Mouse (Mus musculus): ENCODE results near the gene Golga7b. TPM values are rescaled to one million over a fixed set of nuclear protein-coding genes. Genes with fewer than 3 reads are reported as not detected.

Gene Golga7b
- 0.30 and 0.38 TPM in 2 replicates for polyA plus RNA-seq (2015; fragmentation: Nextera tagmentation; extraction: Ambion mirVana)

DNA sequence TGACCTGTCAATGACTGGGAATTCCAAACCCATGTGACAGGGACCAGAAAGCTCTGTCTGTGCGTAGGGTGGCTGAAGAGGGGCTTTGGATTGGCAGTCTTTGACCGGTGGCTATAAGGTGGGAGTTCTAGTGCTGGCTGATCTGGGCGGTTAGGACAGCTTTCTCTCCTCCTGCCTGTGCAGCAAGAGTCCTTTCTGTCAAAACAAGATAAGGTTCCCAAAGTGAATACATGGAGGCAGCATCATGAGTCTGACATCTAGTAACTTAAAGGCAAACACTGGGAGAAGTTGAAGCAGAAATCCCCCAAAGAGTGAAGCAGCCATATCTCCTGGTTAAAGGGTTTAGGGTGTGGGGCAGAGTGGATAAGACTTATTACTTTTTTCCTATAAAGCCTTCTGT is at the start of gene Golga7b:
TSS of gene Golga7b (plus strand) at position 56 of the 400 bp plus-strand sequence.
- no peaks in the 10 kb centered on the region for H3K4me1 ChIP-seq (replicated peaks)
- no peaks in the 10 kb centered on the region; the same call in 1 of the 2 replicates for H3K27me3 ChIP-seq
- no peak for ATAC-seq (replicated peaks; ENCODE audit: insufficient number of reproducible peaks, insufficient read depth, low FRiP score, low read depth)
- no peak within 1 kb of the TSS for H3K27ac ChIP-seq
- H3K4me2 ChIP-seq: no peak within 1 kb of the TSS
- H3K4me3 ChIP-seq: no peak within 1 kb of the TSS
- H3K9me3 ChIP-seq (replicated peaks): no peaks in the 10 kb centered on the region
- no peaks in the 10 kb centered on the region for H3K36me3 ChIP-seq
- 35% methylated on average over 3 of the region's 3 CpGs for WGBS
- H3K9ac ChIP-seq: no peak within 1 kb of the TSS

DNA sequence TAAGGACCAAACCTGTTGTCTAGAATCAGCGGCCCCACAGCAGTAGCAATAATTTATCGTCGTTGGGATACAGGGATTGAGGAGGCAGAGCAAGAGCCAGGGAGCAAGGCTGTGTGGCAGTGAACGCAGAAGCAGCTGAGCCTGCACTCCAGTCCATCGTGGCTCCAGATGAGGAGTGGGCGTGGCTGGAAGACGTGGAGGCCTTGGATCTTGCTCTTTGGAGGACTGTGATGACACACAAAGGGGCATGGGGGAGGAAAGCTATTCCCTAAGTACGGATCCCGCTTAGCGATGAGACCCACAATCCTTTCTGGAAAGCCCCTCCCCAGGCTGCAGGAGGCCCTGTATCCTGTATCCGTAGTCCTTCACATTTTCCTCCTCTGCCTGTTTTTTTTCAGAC is 49.3 kb upstream of the Golga7b start:
- no peak overlapping the region for H3K4me2 ChIP-seq
- WGBS: 47% methylated on average over 11 of the region's 11 CpGs

DNA sequence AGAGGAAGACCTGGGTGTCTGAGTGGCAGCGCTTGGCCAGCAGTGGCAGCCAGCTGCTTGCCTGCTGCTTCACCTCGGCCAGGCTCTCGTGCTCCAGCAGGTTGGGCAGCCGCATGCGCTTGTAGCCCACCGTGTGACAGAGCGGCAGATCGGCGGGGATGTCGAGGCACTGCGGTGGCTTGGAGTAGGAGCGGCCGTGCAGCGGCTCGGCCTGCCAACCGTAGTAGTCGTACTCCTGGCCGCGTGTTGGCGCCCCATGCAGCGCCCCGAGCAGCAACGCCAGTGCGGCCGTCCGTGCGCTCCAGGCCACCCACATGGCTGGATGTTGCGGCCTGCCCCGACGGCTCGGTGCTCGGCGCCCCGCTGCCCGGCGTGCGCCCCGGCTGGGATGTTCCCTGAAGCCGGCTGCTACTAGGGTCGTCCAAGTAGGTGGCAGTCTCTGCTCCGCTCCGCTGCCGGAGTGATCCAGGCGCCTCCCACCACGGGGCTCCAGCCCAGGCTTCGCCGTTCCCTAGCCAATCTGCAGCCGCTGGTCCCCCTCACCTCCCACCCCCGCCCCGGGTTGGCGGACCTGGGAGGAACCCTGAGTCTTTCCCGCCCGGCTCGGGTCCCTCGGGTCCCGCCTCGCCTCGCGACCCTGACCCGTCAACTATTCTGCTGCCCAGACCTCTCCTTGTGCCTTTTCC is 45.5 kb upstream of the Golga7b start, which contains the start of gene Sfrp5:
TSS of gene Sfrp5 (minus strand) at position 557 of the 686 bp plus-strand sequence.
- Histone ChIP-seq H3K4me2 (peak within 1 kb of the TSS; percentile 62), H3K27me3 (peaks cover 72% of the 10 kb centered on the region), H3K9me3 (replicated peaks) (no peaks in the 10 kb centered on the region), H3K9ac (no peak within 1 kb of the TSS), H3K4me3 (peak within 1 kb of the TSS; percentile 40), H3K36me3 (no peaks in the 10 kb centered on the region), H3K4me1 (replicated peaks) (peaks cover 14% of the 10 kb centered on the region), H3K27ac (no peak within 1 kb of the TSS)
- WGBS: under 1% methylated on average over 60 of the region's 60 CpGs
- ATAC-seq (replicated peaks; ENCODE audit: insufficient number of reproducible peaks, insufficient read depth, low FRiP score, low read depth): no peak; the same call in 1 of the 2 replicates

More for the DNA sequence above, 49.3 kb upstream of the Golga7b start:
- Histone ChIP-seq H3K36me3 (no peaks in the 10 kb centered on the region), H3K27me3 (peaks cover 57% of the 10 kb centered on the region), H3K4me1 (replicated peaks) (peaks cover 18% of the 10 kb centered on the region), H3K27ac (no peak overlapping the region), H3K4me3 (no peak overlapping the region), H3K9ac (no peak overlapping the region), H3K9me3 (replicated peaks) (no peaks in the 10 kb centered on the region)
- ATAC-seq (replicated peaks; ENCODE audit: insufficient number of reproducible peaks, insufficient read depth, low FRiP score, low read depth): no peak

GRCm38 (mm10) chr19:42202467-42202866 is 44.9 kb upstream of the Golga7b start:
- H3K36me3 ChIP-seq: no peaks in the 10 kb centered on the region
- 26% methylated on average over 8 of the region's 8 CpGs for WGBS
- no peaks in the 10 kb centered on the region for H3K9me3 ChIP-seq (replicated peaks)
- H3K4me2 ChIP-seq: peak overlapping the region; percentile 62
- ATAC-seq (replicated peaks; ENCODE audit: insufficient number of reproducible peaks, insufficient read depth, low FRiP score, low read depth): 0 out of 2 replicates have a peak, but pooled peaks have one; percentile 17
- H3K4me1 ChIP-seq (replicated peaks): peaks cover 14% of the 10 kb centered on the region
- H3K9ac ChIP-seq: no peak overlapping the region
- no peak overlapping the region for H3K27ac ChIP-seq
- peaks cover 73% of the 10 kb centered on the region for H3K27me3 ChIP-seq
- H3K4me3 ChIP-seq: peak overlapping the region; percentile 40

GRCm38 (mm10) chr19:42204306-42204705 is 43.1 kb upstream of the Golga7b start:
- H3K9me3 ChIP-seq (replicated peaks): no peaks in the 10 kb centered on the region
- ATAC-seq (replicated peaks; ENCODE audit: insufficient number of reproducible peaks, insufficient read depth, low FRiP score, low read depth): no peak
- peaks cover 14% of the 10 kb centered on the region for H3K4me1 ChIP-seq (replicated peaks)
- no peak overlapping the region for H3K27ac ChIP-seq
- H3K27me3 ChIP-seq: peaks cover 63% of the 10 kb centered on the region
- WGBS: 79% methylated on average over 4 of the region's 4 CpGs
- H3K36me3 ChIP-seq: no peaks in the 10 kb centered on the region
- no peak overlapping the region for H3K9ac ChIP-seq
- H3K4me2 ChIP-seq: no peak overlapping the region
- no peak overlapping the region for H3K4me3 ChIP-seq

DNA sequence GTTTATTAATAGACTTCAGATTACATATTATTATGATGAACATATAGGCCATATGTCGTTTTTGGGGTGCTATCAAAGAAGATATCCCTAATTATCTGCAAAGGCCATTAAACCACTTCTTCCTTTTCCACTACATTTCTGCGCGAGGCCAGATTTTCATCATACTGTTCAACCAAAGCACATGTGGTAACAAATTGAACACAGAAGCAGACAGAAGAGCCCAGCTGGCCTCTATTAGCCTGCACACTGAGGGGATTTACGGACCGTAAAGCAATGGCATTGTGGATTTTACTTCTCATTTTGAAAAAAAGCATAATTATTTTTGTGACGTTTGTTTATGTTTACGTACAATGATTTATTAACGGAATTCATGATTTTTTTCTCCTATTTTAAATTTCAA is 42.2 kb upstream of the Golga7b start:
- Histone ChIP-seq H3K27me3 (peaks cover 62% of the 10 kb centered on the region), H3K4me1 (replicated peaks) (peaks cover 14% of the 10 kb centered on the region)
- 84% methylated on average over 8 of the region's 8 CpGs for WGBS

DNA sequence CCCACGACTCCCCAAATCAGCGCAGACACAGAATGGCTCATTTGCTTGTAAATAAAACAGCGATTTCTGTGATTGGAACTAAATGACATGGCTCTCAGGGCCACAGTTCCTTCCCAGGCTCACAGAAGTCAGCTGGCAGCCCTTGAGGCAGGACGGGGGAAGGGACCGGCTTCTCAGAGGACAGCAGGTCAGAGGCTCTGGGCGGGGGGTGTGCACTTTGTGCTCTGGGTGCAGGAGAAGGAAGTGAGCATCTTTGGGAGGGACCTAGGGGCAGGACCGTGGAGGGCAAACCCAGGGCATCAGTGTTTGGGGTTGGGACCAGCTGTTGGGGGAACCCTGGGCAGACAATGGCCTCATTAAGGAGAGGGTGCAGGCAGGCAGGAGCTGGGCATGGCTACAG is 37.9 kb upstream of the Golga7b start:
- Histone ChIP-seq H3K36me3 (no peaks in the 10 kb centered on the region), H3K4me1 (replicated peaks) (no peaks in the 10 kb centered on the region; the same call in 1 of the 2 replicates), H3K9ac (no peak overlapping the region), H3K4me3 (no peak overlapping the region), H3K9me3 (replicated peaks) (no peaks in the 10 kb centered on the region), H3K27me3 (peaks cover 19% of the 10 kb centered on the region), H3K4me2 (no peak overlapping the region), H3K27ac (no peak overlapping the region)
- WGBS: 72% methylated on average over 7 of the region's 7 CpGs
- ATAC-seq (replicated peaks; ENCODE audit: insufficient number of reproducible peaks, insufficient read depth, low FRiP score, low read depth): no peak

More for the DNA sequence above, 42.2 kb upstream of the Golga7b start:
- Histone ChIP-seq H3K9me3 (replicated peaks) (no peaks in the 10 kb centered on the region), H3K9ac (no peak overlapping the region), H3K36me3 (no peaks in the 10 kb centered on the region), H3K4me3 (no peak overlapping the region), H3K4me2 (no peak overlapping the region), H3K27ac (no peak overlapping the region)
- ATAC-seq (replicated peaks; ENCODE audit: insufficient number of reproducible peaks, insufficient read depth, low FRiP score, low read depth): no peak

GRCm38 (mm10) chr19:42209976-42210375 is 37.4 kb upstream of the Golga7b start:
- WGBS: 53% methylated on average over 6 of the region's 6 CpGs
- Histone ChIP-seq H3K27ac (no peak overlapping the region), H3K27me3 (peaks cover 18% of the 10 kb centered on the region; the same call in 1 of the 2 replicates)

GRCm38 (mm10) chr19:42211936-42212335 is 35.4 kb upstream of the Golga7b start:
- Histone ChIP-seq H3K4me3 (no peak overlapping the region), H3K4me2 (no peak overlapping the region), H3K36me3 (no peaks in the 10 kb centered on the region), H3K27me3 (peaks cover 18% of the 10 kb centered on the region; the same call in 1 of the 2 replicates), H3K9me3 (replicated peaks) (no peaks in the 10 kb centered on the region), H3K4me1 (replicated peaks) (no peaks in the 10 kb centered on the region; the same call in 1 of the 2 replicates), H3K27ac (no peak overlapping the region), H3K9ac (no peak overlapping the region)
- 17% methylated on average over 8 of the region's 8 CpGs for WGBS
- ATAC-seq (replicated peaks; ENCODE audit: insufficient number of reproducible peaks, insufficient read depth, low FRiP score, low read depth): no peak

More at GRCm38 (mm10) chr19:42209976-42210375, 37.4 kb upstream of the Golga7b start:
- no peaks in the 10 kb centered on the region for H3K9me3 ChIP-seq (replicated peaks)
- H3K36me3 ChIP-seq: no peaks in the 10 kb centered on the region
- no peak overlapping the region for H3K4me2 ChIP-seq
- no peak overlapping the region for H3K4me3 ChIP-seq
- no peak overlapping the region for H3K9ac ChIP-seq
- no peak for ATAC-seq (replicated peaks; ENCODE audit: insufficient number of reproducible peaks, insufficient read depth, low FRiP score, low read depth)
- no peaks in the 10 kb centered on the region; the same call in 1 of the 2 replicates for H3K4me1 ChIP-seq (replicated peaks)

DNA sequence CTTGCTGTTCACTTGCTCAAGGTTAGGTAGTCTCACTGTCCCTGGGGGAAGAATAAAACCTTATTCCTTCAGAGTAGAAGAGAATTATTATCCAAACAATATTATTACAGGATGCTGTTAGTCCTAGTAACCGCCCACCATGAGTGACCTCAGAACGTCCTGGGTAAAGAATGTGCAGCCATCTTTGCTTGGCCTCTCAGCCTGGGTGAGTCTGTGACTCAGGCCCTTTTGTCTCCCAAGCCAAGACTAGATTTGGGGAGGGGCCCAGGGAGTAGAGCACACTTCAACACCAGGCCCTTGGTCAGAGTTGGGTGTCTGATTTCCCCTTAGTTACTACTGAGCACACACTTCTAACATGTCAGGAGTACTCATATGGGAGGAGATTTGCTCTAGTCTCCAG is 32.8 kb upstream of the Golga7b start:
- no peaks in the 10 kb centered on the region; the same call in 1 of the 2 replicates for H3K4me1 ChIP-seq (replicated peaks)

GRCm38 (mm10) chr19:42216699-42217373 is 30.5 kb upstream of the Golga7b start:
- Histone ChIP-seq H3K4me1 (replicated peaks) (no peaks in the 10 kb centered on the region; the same call in 1 of the 2 replicates), H3K9me3 (replicated peaks) (no peaks in the 10 kb centered on the region), H3K4me2 (no peak overlapping the region), H3K27me3 (peaks cover 3% of the 10 kb centered on the region; the same call in 1 of the 2 replicates), H3K27ac (no peak overlapping the region), H3K4me3 (no peak overlapping the region), H3K36me3 (no peaks in the 10 kb centered on the region), H3K9ac (no peak overlapping the region)
- 72% methylated on average over 7 of the region's 7 CpGs for WGBS
- no peak for ATAC-seq (replicated peaks; ENCODE audit: insufficient number of reproducible peaks, insufficient read depth, low FRiP score, low read depth)

More for the DNA sequence above, 32.8 kb upstream of the Golga7b start:
- Histone ChIP-seq H3K36me3 (no peaks in the 10 kb centered on the region), H3K4me2 (no peak overlapping the region), H3K27me3 (peaks cover 9% of the 10 kb centered on the region; the same call in 1 of the 2 replicates), H3K9ac (no peak overlapping the region), H3K4me3 (no peak overlapping the region), H3K9me3 (replicated peaks) (no peaks in the 10 kb centered on the region), H3K27ac (no peak overlapping the region)
- no peak for ATAC-seq (replicated peaks; ENCODE audit: insufficient number of reproducible peaks, insufficient read depth, low FRiP score, low read depth)
- WGBS: 63% methylated on average over 2 of the region's 2 CpGs
